Mouse (Mus musculus) lung, postnatal 0 days (tissue): ENCODE data around the gene Spred2.
A peak's percentile ranks its signal among the peaks of the same experiment; 100 is the strongest.

Source experiments
- CTCF ChIP-seq: IDR thresholded peaks from 2 replicates; pipeline ENCODE4 v1.5.1; 2016; ENCODE audit warnings: antibody characterized with exemption, mild to moderate bottlenecking
- EP300 ChIP-seq: IDR thresholded peaks from 2 replicates; pipeline ENCODE4 v1.6.1; 2016; ENCODE audit warnings: antibody characterized with exemption, mild to moderate bottlenecking, control low read depth

GRCm38 (mm10) chr11:19912661-19913060, 11.5 kb upstream of the Spred2 start:
- TF ChIP-seq CTCF (peak; percentile 41), EP300 (no peak)
